Mouse (Mus musculus) CH12.LX (cell line): ENCODE results near the gene Atp2b2. TPM values are rescaled to one million over a fixed set of nuclear protein-coding genes. Genes with fewer than 3 reads are reported as not detected.

Experiments
- DNase-seq: peaks from one replicate; pipeline ENCODE4 v3.0.0-alpha.2; 2013; ENCODE audit errors: extremely low read depth
- H3K27ac ChIP-seq: 2 replicates; pipeline ENCODE4 v1.5.1; 2012; ENCODE audit warnings: low read depth, mild to moderate bottlenecking, control low read depth, moderate library complexity; ENCODE audit not compliant: insufficient read depth
- H3K27me3 ChIP-seq: replicated peaks from 2 replicates; pipeline ENCODE3; 2012; ENCODE audit warnings: inconsistent platforms
- H3K36me3 ChIP-seq, 2 experiments: replicated peaks in 1 of 2; 2 replicates each; pipeline versions ENCODE3 to v1.6.1; 2012; ENCODE audit warnings: inconsistent platforms in 1 of 2, low read length in 1 of 2, mild to moderate bottlenecking in 1 of 2, mixed read lengths in 1 of 2, moderate library complexity in 1 of 2; ENCODE audit not compliant: control insufficient read depth in 1 of 2, insufficient read depth in 1 of 2
- H3K4me1 ChIP-seq, 2 experiments: 2 replicates each; pipeline ENCODE4 v1.6.1; 2012; ENCODE audit warnings: inconsistent platforms in 1 of 2, moderate library complexity in 1 of 2; ENCODE audit not compliant: insufficient read depth in 2 of 2, control insufficient read depth in 1 of 2
- H3K4me2 ChIP-seq: 2 replicates; pipeline ENCODE4 v1.6.1; 2012; ENCODE audit warnings: low read depth, mild to moderate bottlenecking, control low read depth; ENCODE audit not compliant: poor library complexity, insufficient read depth, severe bottlenecking
- H3K4me3 ChIP-seq, 3 experiments: fragments of 150-350 bp in 1 of 3; sonication (generic) in 1 of 3; replicated peaks in 1 of 3; 2 replicates each; pipeline versions ENCODE3 to v1.5.1; 2011 to 2012; ENCODE audit warnings: low read depth in 2 of 3, low read length in 2 of 3, mild to moderate bottlenecking in 2 of 3, moderate library complexity in 2 of 3, control low read depth in 1 of 3, improper control_type of control experiment in 1 of 3, inconsistent platforms in 1 of 3, mixed read lengths in 1 of 3; ENCODE audit not compliant: poor library complexity in 1 of 3
- H3K79me2 ChIP-seq: replicated peaks from 2 replicates; pipeline ENCODE4 v1.6.1; 2012; ENCODE audit warnings: mild to moderate bottlenecking, moderate library complexity; ENCODE audit not compliant: control insufficient read depth, poor library complexity, insufficient read depth, severe bottlenecking; ENCODE audit errors: extremely low read depth
- H3K9ac ChIP-seq: 2 replicates; pipeline ENCODE4 v1.6.1; 2012; ENCODE audit warnings: low read depth, mild to moderate bottlenecking, control low read depth, moderate library complexity; ENCODE audit not compliant: insufficient read depth
- H3K9me3 ChIP-seq: replicated peaks from 2 replicates; pipeline ENCODE3; 2012; ENCODE audit warnings: low read length, inconsistent platforms, mixed read lengths
- BHLHE40 ChIP-seq: IDR thresholded peaks from 2 replicates; pipeline ENCODE4 v1.6.1; 2011; ENCODE audit warnings: mild to moderate bottlenecking, low read depth, low read length, improper control_type of control experiment
- CHD2 ChIP-seq: IDR thresholded peaks from 2 replicates; pipeline ENCODE4 v1.6.1; 2011; ENCODE audit warnings: low read length, improper control_type of control experiment
- E2F4 ChIP-seq: IDR thresholded peaks from 2 replicates; pipeline ENCODE4 v1.6.1; 2011; ENCODE audit warnings: low read depth, low read length, improper control_type of control experiment; ENCODE audit not compliant: insufficient replicate concordance
- ELF1 ChIP-seq: IDR thresholded peaks from 2 replicates; pipeline ENCODE4 v1.6.1; 2014; ENCODE audit warnings: low read depth, mild to moderate bottlenecking, inconsistent platforms, low read length, improper control_type of control experiment
- HCFC1 ChIP-seq: IDR thresholded peaks from 2 replicates; pipeline ENCODE4 v1.6.1; 2012; ENCODE audit warnings: low read depth, mild to moderate bottlenecking, inconsistent platforms, low read length, improper control_type of control experiment
- JUND ChIP-seq: conservative IDR thresholded peaks from 2 replicates; pipeline ENCODE4 v1.6.1; 2011; ENCODE audit warnings: low read depth, low read length, improper control_type of control experiment
- MAFK ChIP-seq: IDR thresholded peaks from 2 replicates; pipeline ENCODE4 v1.6.1; 2011; ENCODE audit warnings: low read length, improper control_type of control experiment; ENCODE audit not compliant: insufficient replicate concordance
- MAZ ChIP-seq: IDR thresholded peaks from 2 replicates; pipeline ENCODE4 v1.6.1; 2012; ENCODE audit warnings: low read depth, mild to moderate bottlenecking, inconsistent platforms, low read length, improper control_type of control experiment, moderate library complexity
- MXI1 ChIP-seq: IDR thresholded peaks from 2 replicates; pipeline ENCODE4 v1.6.1; 2011; ENCODE audit warnings: mild to moderate bottlenecking, low read depth, low read length, improper control_type of control experiment
- NRF1 ChIP-seq: IDR thresholded peaks from 2 replicates; pipeline ENCODE4 v1.6.1; 2014; ENCODE audit warnings: low read depth, mild to moderate bottlenecking, inconsistent platforms, low read length, improper control_type of control experiment, moderate library complexity
- PAX5 ChIP-seq: IDR thresholded peaks from 2 replicates; pipeline ENCODE4 v1.6.1; 2012; ENCODE audit warnings: low read length, inconsistent platforms, mixed read lengths
- POLR2A ChIP-seq: IDR thresholded peaks from 2 replicates; pipeline ENCODE4 v1.6.1; 2011; ENCODE audit warnings: low read depth, mild to moderate bottlenecking, improper control_type of control experiment, low read length
- RAD21 ChIP-seq: IDR thresholded peaks from 2 replicates; pipeline ENCODE4 v1.6.1; 2011; ENCODE audit warnings: low read depth, mild to moderate bottlenecking, low read length, improper control_type of control experiment, moderate library complexity
- UBTF ChIP-seq: IDR thresholded peaks from 2 replicates; pipeline ENCODE4 v1.6.1; 2012; ENCODE audit warnings: low read depth, mild to moderate bottlenecking, inconsistent platforms, low read length, improper control_type of control experiment, moderate library complexity
- USF2 ChIP-seq: conservative IDR thresholded peaks from 2 replicates; pipeline ENCODE4 v1.6.1; 2011; ENCODE audit warnings: low read depth, low read length, improper control_type of control experiment
- ZC3H11A ChIP-seq: IDR thresholded peaks from 2 replicates; pipeline ENCODE4 v1.6.1; 2012; ENCODE audit warnings: low read depth, mild to moderate bottlenecking, inconsistent platforms, low read length, improper control_type of control experiment
- ZKSCAN1 ChIP-seq: IDR thresholded peaks from 2 replicates; pipeline ENCODE4 v1.6.1; 2012; ENCODE audit warnings: low read depth, inconsistent platforms, low read length, improper control_type of control experiment, borderline replicate concordance
- ZNF384 ChIP-seq: IDR thresholded peaks from 2 replicates; pipeline ENCODE4 v1.6.1; 2012; ENCODE audit warnings: low read depth, low read length, improper control_type of control experiment, inconsistent platforms
- dilution Hi-C: fragments of 300-500 bp; cut with MboI; formaldehyde crosslinking; loops from 2 replicates; pipeline ENCODE4 v1.14.3; 2020; ENCODE audit warnings: low sequenced_read_pairs; ENCODE audit not compliant: extremely low pct_unique_long_range_greater_than_20kb, extremely low pct_ligation_motif_present
- in situ Hi-C: fragments of 300-500 bp; cut with MboI; formaldehyde crosslinking; loops from 3 replicates; pipeline ENCODE4 v1.14.3; 2019; ENCODE audit warnings: low sequenced_read_pairs, low pct_ligation_motif_present, low pct_unique_long_range_greater_than_20kb, mixed read lengths
- polyA plus RNA-seq: library from polyadenylated mRNA; unstranded; fragments of >175 nt; gene quantifications from 2 replicates; pipeline ENCODE4 v1.2.1, GENCODE M21; 2012; ENCODE audit warnings: low read depth; ENCODE audit not compliant: insufficient read length
- total RNA-seq, 2 experiments: library from RNA; depleted of rRNA; stranded (reverse); fragments of 300-350 nt in 1 of 2; fragments of >200 nt in 1 of 2; gene quantifications; 2 replicates each; pipeline ENCODE4 v1.2.3; 2012 to 2014

Atp2b2 gene
- total and polyA plus RNA-seq, 3 experiments: not detected

- peak; percentile 12 for DNase-seq
- TF ChIP-seq CHD2 (no peak), BHLHE40 (no peak), MXI1 (no peak), E2F4 (no peak), HCFC1 (no peak), POLR2A (no peak), PAX5 (no peak)
- Histone ChIP-seq H3K79me2 (no peaks in the 10 kb centered on the region), H3K4me1 (peaks cover 16 to 17% of the 10 kb centered on the region in 2 experiments), H3K27ac (no peak overlapping the region), H3K27me3 (peaks cover 4% of the 10 kb centered on the region), H3K4me3 (no peak overlapping the region), H3K4me2 (no peak overlapping the region), H3K9me3 (no peaks in the 10 kb centered on the region), H3K9ac (no peak overlapping the region), H3K36me3 (no peaks in the 10 kb centered on the region)
- in situ Hi-C loops (no loop called here), dilution Hi-C loops (no loop called here)
These were observed 185.0 kb downstream of the Atp2b2 start for GRCm38 (mm10) chr6:113857310-113857873.

- H3K4me2 ChIP-seq: no peak overlapping the region
- no peaks in the 10 kb centered on the region for H3K9me3 ChIP-seq
- no peaks in the 10 kb centered on the region for H3K36me3 ChIP-seq
- DNase-seq: no peak
- H3K27me3 ChIP-seq: peaks cover 7% of the 10 kb centered on the region
- no peak overlapping the region for H3K9ac ChIP-seq
- H3K4me1 ChIP-seq: peaks cover 16 to 17% of the 10 kb centered on the region in 2 experiments
- no peaks in the 10 kb centered on the region for H3K79me2 ChIP-seq
- in situ Hi-C loops (no loop called here), dilution Hi-C loops (no loop called here)
- no peak overlapping the region for H3K27ac ChIP-seq
- TF ChIP-seq UBTF: no peak
- TF ChIP-seq ZC3H11A: no peak
- no peak for TF ChIP-seq POLR2A
- TF ChIP-seq USF2: no peak
- TF ChIP-seq ZNF384: no peak
- TF ChIP-seq MAFK: no peak
- no peak for TF ChIP-seq MAZ
- no peak for TF ChIP-seq ELF1
- TF ChIP-seq JUND: no peak
- TF ChIP-seq ZKSCAN1: no peak
- no peak for TF ChIP-seq NRF1
- no peak for TF ChIP-seq RAD21
- H3K4me3 ChIP-seq: no peak overlapping the region
These were observed 185.6 kb downstream of the Atp2b2 start for GRCm38 (mm10) chr6:113856790-113857189.
